Mouse (Mus musculus) left cerebral cortex, adult 8-10 months (tissue): ENCODE measurements around the gene Card19. TPM values are rescaled to one million over a fixed set of nuclear protein-coding genes. Genes with fewer than 3 reads are reported as not detected.

Experiments
- DNase-seq, 2 experiments: peaks; one replicate each; pipeline ENCODE4 v3.0.0; 2022; ENCODE audit warnings: low spot score in 2 of 2
- total RNA-seq, 4 experiments: library from RNA; stranded (reverse); gene quantifications; 2 replicates each; pipeline ENCODE4 v1.2.4; 2022

Card19 gene
- total RNA-seq, 4 experiments from 2014 or later: 10.7 to 18.4 (median 13.6) TPM

DNA sequence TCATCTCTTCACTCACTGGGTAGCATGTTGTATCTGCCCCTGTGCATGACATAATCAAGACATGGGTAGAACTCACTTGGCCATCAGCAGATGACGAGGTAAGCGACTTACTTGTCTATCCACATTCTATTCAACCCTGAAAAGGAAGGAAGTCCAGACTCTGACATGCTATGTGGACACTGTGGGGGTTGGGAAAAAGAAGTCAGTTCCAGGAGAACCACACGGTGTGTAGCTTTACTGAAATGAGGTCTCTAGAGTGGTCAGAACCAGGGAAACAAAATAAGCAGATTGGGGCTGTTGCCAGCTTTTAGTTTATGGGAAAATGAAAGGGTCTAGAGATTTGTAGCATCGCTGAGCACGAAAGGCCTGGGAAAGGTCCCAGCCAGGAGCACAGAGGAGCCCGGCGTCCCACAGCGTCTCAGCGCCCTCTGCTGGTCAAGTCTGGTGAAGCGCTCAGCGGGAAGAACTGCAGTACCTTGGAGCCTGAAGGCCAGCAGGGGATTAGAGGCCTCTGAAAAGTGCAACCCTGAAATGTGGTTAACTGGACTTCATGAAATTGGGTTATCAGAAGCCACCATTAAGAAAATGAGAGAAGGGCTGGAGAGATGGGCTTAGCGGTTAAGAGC lies 42.8 kb downstream of the Card19 start:
- peak; percentile 68 to 89 for DNase-seq

GRCm38 (mm10) chr13:49172335-49172734 lies 43.5 kb downstream of the Card19 start:
- DNase-seq: peak in 1 of 2 experiments; percentile 88

GRCm38 (mm10) chr13:49171729-49172128 lies 44.1 kb downstream of the Card19 start:
- DNase-seq: no peak

DNA sequence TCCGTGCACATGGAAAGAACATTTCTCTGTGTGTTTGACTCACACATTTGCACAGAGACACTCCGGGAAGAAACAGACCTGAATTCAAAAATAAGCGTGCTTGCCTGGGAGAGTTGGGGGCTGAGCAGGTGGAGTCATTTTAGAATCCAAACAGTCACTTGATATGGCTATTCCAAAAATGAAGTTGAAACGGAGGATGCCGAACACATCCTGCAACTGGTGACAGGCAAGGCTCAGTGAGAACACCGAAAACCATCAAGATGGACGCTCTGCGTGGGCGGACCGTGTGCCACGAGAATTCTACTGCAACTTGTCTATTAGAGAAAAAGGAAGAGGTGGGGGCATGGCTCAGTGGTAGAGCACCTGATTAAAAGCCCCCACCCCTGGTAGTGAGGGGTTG lies 45.2 kb downstream of the Card19 start:
- no peak for DNase-seq

DNA sequence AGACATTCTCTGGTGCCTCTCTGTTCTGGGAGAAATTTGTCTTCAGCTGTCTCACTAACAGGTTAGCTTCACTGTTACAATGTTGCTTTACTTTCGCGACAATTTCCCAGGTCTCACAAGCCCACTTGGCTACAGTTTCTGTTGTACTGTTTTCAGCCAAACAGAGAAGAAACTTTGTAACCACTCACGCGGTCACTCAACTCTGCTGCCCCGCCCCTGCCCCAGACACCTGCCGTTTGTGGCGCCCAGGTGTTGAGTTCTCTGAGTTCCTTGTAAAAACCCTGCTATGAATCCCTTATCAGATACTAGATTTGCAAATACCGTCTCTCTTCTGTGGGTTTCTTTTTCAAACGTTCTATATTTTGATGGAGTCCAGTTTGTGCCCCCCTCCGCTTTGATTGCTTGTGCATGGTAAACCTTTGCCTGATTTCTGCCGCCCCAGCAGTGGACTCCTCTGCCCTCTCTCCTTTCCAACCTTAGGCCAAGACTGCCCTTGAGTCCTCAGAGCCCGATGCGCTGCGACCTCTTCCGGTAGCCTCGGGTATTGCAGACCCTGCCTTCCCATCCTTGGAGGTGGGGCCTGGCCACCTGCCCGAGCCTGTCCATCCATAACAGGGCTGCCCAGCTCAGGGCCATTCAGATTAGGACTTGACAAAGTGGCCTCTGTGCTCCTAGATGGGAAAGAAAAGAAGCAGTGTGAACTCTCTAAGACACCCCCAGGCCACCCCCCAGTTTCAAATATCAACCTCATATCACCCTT lies 46.2 kb downstream of the Card19 start:
- DNase-seq: peak; percentile 67 to 92

DNA sequence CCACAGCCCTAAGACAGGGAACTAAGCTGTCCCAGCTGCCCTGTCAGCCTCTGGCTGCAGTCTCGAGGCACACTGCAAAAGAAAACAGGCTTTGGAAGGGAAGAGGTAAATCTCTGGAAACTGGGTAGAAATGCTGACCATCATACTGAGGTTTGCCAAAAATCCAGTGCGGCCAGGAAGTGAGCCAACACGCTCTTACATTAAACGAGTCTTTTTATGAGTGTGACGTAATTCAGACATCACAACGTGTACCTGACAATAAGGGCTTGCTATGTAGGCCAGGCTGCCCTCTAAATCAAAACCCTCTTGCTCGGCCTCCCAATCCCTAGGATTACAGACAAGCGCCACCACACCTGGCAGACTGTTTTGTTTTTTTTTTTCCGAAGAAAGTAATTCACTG lies 48.8 kb downstream of the Card19 start:
- DNase-seq: no peak

GRCm38 (mm10) chr13:49163645-49164044 lies 52.2 kb downstream of the Card19 start:
- DNase-seq: no peak

GRCm38 (mm10) chr13:49162722-49163121 lies 53.1 kb downstream of the Card19 start:
- DNase-seq: no peak

DNA sequence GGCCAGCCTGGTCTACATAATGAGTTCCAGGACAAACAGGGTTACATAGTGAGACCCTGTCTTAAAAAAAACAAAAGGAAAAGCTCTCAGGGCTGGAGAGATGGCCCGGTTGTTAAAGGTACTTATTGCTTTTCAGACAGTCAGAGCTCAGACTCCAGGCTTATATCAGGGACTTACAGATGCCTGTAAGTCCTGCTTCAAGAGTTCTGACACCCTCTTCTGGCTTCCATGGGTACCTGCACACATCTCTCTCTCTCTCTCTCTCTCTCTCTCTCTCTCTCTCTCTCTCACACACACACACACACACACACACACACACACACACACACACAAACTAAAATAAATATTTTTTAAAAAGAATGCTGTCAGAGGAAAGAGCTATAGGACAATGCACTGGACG lies 54.6 kb downstream of the Card19 start:
- DNase-seq: no peak

DNA sequence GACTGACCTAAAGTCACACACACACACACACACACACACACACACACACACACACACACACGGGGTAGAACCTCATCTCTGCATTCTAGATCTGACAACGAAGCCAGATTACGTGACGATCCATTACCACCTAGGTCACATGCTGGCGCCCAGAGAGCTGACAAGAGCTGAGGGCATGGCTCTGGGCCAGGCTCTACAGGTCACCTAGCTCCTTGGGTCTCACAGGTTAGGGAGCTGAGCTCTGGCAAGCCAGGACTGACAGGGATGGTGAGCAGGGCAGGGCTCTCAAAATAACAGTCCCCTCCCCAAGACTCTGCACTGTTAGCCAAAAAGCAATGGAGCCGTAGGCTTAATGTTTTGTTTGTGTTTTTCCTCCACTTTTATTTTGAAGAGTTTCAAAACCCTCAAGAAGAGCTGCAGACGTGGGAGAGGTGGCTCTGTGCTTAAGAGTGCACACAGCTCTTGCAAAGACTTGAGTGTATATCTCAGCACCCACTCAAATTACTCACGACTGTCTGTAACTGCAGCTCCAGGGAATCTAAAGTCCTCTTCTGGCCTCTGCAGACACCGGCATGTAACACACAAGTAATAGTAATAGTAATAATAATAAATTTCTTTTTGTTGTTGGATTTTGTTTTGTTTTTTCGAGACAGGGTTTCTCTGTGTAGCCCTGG lies 57.7 kb downstream of the Card19 start:
- no peak for DNase-seq

GRCm38 (mm10) chr13:49156645-49157044 lies 59.2 kb downstream of the Card19 start:
- DNase-seq: no peak

DNA sequence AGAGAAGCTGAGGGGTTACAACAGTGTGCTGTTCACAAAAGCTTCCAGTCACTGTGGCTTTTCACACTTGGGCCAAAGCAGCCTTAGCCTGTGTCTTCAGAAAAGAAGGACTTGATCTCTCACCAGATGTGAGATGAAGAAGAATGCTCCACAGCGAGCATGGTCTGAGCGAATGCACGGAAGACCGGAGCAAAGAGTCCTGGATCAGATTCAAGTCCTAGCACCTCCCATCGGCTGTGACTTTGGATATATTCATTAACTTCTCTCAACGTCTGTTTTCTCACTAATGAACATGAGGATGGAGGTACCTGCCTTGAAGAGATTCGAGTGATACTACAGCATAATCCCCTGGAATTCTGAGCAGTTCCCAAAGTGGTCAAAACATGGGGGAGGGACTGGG lies 61.2 kb downstream of the Card19 start:
- DNase-seq: no peak

- DNase-seq: no peak
Measured at GRCm38 (mm10) chr13:49154028-49154427, 61.8 kb downstream of the Card19 start.

Other genes with a start within 250 kb of the Card19 start
- 100 to 1,000 TPM; 101 to 104 (median 102) TPM for gene Fam120a, start 248.0 kb downstream of the Card19 start, total RNA-seq
- gene Wnk2, start 68.0 kb downstream of the Card19 start, total RNA-seq: 100 to 1,000 TPM; 115 to 126 (median 123) TPM
- 10 to 100 TPM; 20.1 to 21.3 (median 21.0) TPM for gene Ninj1, start 28.6 kb downstream of the Card19 start, total RNA-seq
- 1 to 10 TPM; 2.2 to 4.8 (median 3.5) TPM for gene Susd3, start 32.7 kb upstream of the Card19 start, total RNA-seq
- 10 to 100 TPM in 1 of 4 experiments, 1 to 10 TPM in 3; 8.8 to 10.1 (median 8.9) TPM for gene Fgd3, start 104.3 kb upstream of the Card19 start, total RNA-seq
- 10 to 100 TPM; 40.2 to 45.5 (median 43.1) TPM for gene Bicd2, start 125.5 kb upstream of the Card19 start, total RNA-seq
- 10 to 100 TPM; 16.5 to 21.5 (median 16.8) TPM for gene Ippk, start 205.2 kb upstream of the Card19 start, total RNA-seq